Mouse (Mus musculus) embryonic facial prominence, embryonic 11.5 days (tissue): Measurements from ENCODE around the gene Madcam1. TPM values are rescaled to one million over a fixed set of nuclear protein-coding genes. Genes with fewer than 3 reads are reported as not detected.

Experiments
- ATAC-seq: fragments of 200-750 bp; cut with Nextera tagmentation; replicated peaks from 2 replicates; pipeline ENCODE4 v1.8.0; 2017; ENCODE audit warnings: low read depth; ENCODE audit not compliant: insufficient number of reproducible peaks, low FRiP score, low TSS enrichment
- DNase-seq: peaks from one replicate; pipeline ENCODE4 v3.0.0-alpha.2; 2015; ENCODE audit warnings: low spot score
- H3K27ac ChIP-seq: fragments of 300-500 bp; sonication (generic); replicated peaks from 2 replicates; pipeline ENCODE4 v1.5.1; 2014; ENCODE audit warnings: mild to moderate bottlenecking, low read depth, low read length, control low read depth
- H3K27me3 ChIP-seq: fragments of 300-500 bp; sonication (generic); 2 replicates; pipeline ENCODE4 v1.6.1; 2014; ENCODE audit warnings: mild to moderate bottlenecking, low read length, moderate library complexity, mixed read lengths; ENCODE audit not compliant: control insufficient read depth, insufficient read depth
- H3K36me3 ChIP-seq: fragments of 300-500 bp; sonication (generic); replicated peaks from 2 replicates; pipeline ENCODE4 v1.6.1; 2014; ENCODE audit warnings: low read depth, mild to moderate bottlenecking, low read length, moderate library complexity, mixed read lengths; ENCODE audit not compliant: control insufficient read depth, insufficient read depth
- H3K4me1 ChIP-seq: fragments of 300-500 bp; sonication (generic); 2 replicates; pipeline ENCODE4 v1.6.1; 2014; ENCODE audit warnings: low read length, mixed read lengths; ENCODE audit not compliant: control insufficient read depth, insufficient read depth
- H3K4me2 ChIP-seq: fragments of 300-500 bp; sonication (generic); 2 replicates; pipeline ENCODE4 v1.6.1; 2014; ENCODE audit warnings: low read depth, mild to moderate bottlenecking, control low read depth, low read length, moderate library complexity
- H3K4me3 ChIP-seq: fragments of 300-500 bp; sonication (generic); 2 replicates; pipeline ENCODE4 v1.5.1; 2014; ENCODE audit warnings: low read depth, low read length, control low read depth
- H3K9ac ChIP-seq: fragments of 300-500 bp; sonication (generic); replicated peaks from 2 replicates; pipeline ENCODE4 v1.6.1; 2014; ENCODE audit warnings: mild to moderate bottlenecking, control low read depth, low read length
- H3K9me3 ChIP-seq: fragments of 300-500 bp; sonication (generic); replicated peaks from 2 replicates; pipeline ENCODE4 v1.6.1; 2016; ENCODE audit warnings: mild to moderate bottlenecking, low read length, inconsistent platforms, mixed read lengths; ENCODE audit not compliant: control insufficient read depth
- WGBS: fragments of 180-500 bp; shearing (Covaris S2); extraction: QIAGEN DNeasy Blood & Tissue Kit; methylation state at CpG from one replicate; pipeline ENCODE4 v1.1.7; 2014; 5-methylcytosine and 5-hydroxymethylcytosine counted together
- polyA plus RNA-seq: library from polyadenylated mRNA; unstranded; fragments of >200 nt; fragmentation: Nextera tagmentation; extraction: Ambion mirVana; gene quantifications from 2 replicates; pipeline ENCODE4 v1.2.1, GENCODE M21; 2014

Gene Madcam1
- polyA plus RNA-seq, 1 experiment from 2014 or later = 3.9 TPM

DNA sequence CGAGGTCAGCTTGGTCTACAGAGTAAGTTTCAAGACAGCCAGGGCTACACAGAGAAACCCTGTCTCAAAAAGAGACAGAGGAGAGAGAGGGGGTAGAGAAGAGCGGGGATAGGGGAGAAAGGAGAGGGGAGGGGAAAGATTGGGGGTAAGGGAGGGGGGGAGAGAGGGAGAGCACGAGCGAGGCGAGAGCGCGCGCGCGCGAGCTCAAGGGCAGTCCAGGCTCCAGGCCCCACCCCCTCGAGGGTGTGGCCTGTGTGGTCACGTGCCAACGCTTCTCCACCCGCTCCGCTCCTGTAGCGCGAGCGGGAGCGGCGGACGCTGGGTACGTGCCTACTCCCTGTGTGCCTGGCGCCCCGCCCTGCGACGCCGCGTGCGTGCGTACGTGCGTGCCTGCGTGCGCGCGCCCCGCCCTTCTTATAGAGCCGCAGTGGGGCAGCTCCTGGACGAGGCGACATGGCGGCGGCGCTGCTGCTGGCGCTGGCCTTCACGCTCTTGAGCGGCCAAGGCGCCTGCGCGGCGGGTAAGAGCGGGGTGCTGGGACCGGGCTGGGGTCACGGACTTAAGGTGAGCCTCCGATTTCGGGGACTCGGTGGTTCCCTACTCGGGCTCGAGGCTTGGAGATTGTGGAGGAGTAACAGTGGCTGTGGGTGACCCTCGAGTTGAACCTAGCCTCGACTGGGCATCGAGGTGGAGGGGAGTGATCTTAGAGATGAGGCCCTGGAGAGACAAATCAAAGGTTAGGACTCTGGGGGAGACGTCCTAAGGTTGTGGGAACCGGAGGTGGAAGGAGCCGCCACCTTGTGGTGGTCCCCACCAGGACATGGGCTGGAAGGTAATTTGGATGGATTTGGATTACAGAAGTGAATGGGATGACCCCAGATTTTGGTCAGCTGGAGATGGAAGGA is 40.0 kb downstream of the Madcam1 start, which contains the start of gene Bsg:
Gene Bsg, plus strand, starts transcription at position 427 of the 905 bp plus-strand sequence.
- H3K27ac ChIP-seq = no peak within 1 kb of the TSS
- H3K27me3 ChIP-seq = no peaks in the 10 kb centered on the region
- DNase-seq (peak; percentile 100), ATAC-seq (peak; percentile 94)
- peaks cover 13% of the 10 kb centered on the region for H3K4me1 ChIP-seq
- H3K4me2 ChIP-seq = peak within 1 kb of the TSS; percentile 93
- WGBS = under 1% methylated on average over 65 of the region's 65 CpGs
- peaks cover 5% of the 10 kb centered on the region for H3K36me3 ChIP-seq
- no peaks in the 10 kb centered on the region for H3K9me3 ChIP-seq
- H3K4me3 ChIP-seq = peak within 1 kb of the TSS; percentile 73
- peak within 1 kb of the TSS; percentile 87 for H3K9ac ChIP-seq

DNA sequence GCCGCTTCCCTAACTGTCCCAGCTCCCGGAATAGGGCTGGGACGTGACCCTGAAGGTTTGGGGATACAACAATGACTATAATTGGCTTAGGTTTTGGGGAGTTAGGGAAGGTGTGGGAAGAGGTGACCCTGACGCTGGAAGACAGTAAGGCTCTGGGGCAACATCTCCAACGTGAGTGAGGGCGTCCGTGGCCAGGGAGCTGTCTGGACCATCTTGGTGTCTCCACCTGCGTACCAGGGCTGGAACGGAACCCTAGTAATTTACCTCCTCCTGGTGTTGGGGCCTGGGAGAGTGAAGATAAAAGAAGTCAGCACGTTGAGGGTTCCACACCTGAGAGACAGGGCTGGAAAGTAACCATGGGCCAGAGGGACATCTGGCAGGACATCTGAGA is 40.6 kb downstream of the Madcam1 start:
- Histone ChIP-seq H3K27me3 (no peaks in the 10 kb centered on the region), H3K4me2 (peak overlapping the region; percentile 93), H3K27ac (no peak overlapping the region), H3K36me3 (peaks cover 8% of the 10 kb centered on the region), H3K9me3 (no peaks in the 10 kb centered on the region), H3K4me3 (peak overlapping the region; percentile 73), H3K9ac (peak overlapping the region; percentile 87), H3K4me1 (peaks cover 13% of the 10 kb centered on the region)
- ATAC-seq (no peak; the same call in 1 of the 2 replicates), DNase-seq (no peak)
- WGBS = 5% methylated on average over 10 of the region's 10 CpGs

DNA sequence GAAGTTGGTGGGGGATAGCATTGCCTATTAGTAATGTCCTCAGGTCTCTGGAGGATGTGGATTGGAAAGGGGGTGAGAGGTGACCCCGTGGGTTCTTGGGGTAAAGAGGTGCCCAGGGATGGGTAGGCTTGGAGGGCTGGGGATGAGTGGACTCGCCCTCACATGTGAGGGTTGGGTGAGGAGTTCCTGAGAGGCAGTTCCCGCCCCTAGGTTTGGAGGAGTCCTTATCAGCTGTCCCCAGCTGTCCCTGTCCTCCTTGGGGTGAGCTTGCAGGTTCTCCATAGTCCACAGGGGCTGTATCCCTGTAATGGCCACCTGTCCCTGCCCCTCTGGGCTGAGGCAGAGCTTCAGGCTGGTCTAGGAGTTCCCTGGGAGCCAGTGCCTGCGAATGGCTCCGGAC is 41.6 kb downstream of the Madcam1 start:
- peak overlapping the region; percentile 73; the same call in 1 of the 2 replicates for H3K4me3 ChIP-seq
- DNase-seq (no peak), ATAC-seq (no peak)
- H3K27me3 ChIP-seq = no peaks in the 10 kb centered on the region
- H3K36me3 ChIP-seq = peaks cover 8% of the 10 kb centered on the region
- peak overlapping the region; percentile 87 for H3K9ac ChIP-seq
- no peaks in the 10 kb centered on the region for H3K9me3 ChIP-seq
- peaks cover 13% of the 10 kb centered on the region for H3K4me1 ChIP-seq
- H3K27ac ChIP-seq = no peak overlapping the region
- WGBS = 82% methylated on average over 5 of the region's 5 CpGs
- peak overlapping the region; percentile 93 for H3K4me2 ChIP-seq

DNA sequence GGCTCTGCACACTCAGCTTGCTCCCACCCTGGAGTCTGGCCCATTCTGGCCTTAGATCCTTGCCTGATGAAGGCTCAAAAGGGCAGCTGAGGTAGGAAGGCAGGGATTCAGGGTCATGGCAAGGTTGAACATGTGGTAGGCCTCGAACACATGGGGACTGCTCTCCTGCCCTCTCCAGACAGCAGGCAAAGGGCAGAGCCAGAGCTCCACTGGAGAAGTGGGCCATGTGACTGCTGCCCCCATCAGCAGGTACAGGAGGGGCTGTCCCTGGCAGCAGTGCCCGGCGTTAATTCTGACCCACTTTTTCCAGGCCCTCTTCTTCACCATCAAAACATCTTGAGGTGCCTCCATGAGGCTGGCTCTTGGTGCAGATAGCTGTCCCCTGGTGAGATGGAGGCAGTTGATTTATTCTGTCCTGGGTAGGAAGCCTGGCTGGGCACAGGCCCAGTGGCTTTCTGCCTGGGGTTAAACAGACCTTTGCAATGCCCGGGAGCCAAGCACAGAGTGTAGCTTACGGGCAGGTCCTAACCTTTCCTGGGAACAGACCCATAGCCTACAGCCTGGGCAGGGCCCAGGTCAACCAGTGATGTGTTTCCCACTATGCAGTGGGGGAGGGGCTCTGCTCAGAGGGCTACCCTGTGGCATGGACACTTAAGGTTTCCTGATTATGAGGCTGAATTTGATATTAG is 42.2 kb downstream of the Madcam1 start:
- Histone ChIP-seq H3K27ac (no peak overlapping the region), H3K4me1 (peaks cover 13% of the 10 kb centered on the region)

DNA sequence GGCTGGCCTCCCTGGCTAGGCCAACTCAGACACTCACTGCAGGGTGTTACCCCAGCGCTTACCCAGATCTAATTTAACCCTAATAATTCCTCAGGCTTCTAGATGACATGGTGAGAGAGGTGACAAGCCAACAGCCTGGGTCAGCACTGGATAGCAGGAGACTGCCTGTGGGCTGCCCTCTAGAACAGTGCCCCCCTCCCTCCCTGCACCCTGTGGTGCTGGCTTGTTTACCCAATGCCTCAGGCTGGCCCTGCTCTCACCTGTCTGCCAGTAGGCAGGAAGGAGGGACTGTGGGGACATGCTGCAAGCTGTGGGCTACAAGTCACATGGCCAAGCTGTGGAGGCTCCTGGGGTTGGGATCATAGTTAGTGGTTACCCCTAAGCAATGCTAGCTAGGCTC is 42.8 kb downstream of the Madcam1 start:
- peaks cover 13% of the 10 kb centered on the region for H3K4me1 ChIP-seq
- WGBS = 83% methylated on average over 1 of the region's 1 CpGs

More for the DNA sequence above, 42.2 kb downstream of the Madcam1 start:
- 75% methylated on average over 5 of the region's 5 CpGs for WGBS
- Histone ChIP-seq H3K9me3 (no peaks in the 10 kb centered on the region), H3K27me3 (no peaks in the 10 kb centered on the region), H3K9ac (peak overlapping the region; percentile 87), H3K4me2 (peak overlapping the region; percentile 23; the same call in 1 of the 2 replicates), H3K4me3 (no peak overlapping the region), H3K36me3 (peaks cover 8% of the 10 kb centered on the region)
- ATAC-seq = no peak
- DNase-seq = no peak

DNA sequence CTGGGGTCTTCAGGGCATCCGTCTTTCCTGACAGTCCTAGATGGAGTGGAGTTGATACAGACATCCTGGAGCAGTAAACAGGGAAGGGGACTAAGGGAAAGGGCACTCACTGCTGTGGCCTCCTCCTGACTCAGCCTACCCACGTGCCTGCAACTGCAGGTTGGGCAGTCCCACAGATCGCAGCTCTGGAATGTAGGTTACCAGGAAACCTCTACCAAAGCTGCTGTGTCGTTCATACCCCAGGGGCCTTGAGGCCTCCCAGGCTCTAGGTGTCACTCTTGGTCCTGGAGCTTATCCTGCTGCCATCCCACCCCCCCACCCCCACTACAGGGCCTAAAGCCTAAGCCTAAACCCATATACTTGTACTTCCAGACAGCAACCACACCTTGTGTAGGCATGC is 43.4 kb downstream of the Madcam1 start:
- DNase-seq (no peak), ATAC-seq (no peak)
- Histone ChIP-seq H3K4me3 (no peak overlapping the region), H3K9ac (no peak overlapping the region), H3K36me3 (peaks cover 8% of the 10 kb centered on the region), H3K27ac (no peak overlapping the region), H3K27me3 (no peaks in the 10 kb centered on the region), H3K9me3 (no peaks in the 10 kb centered on the region), H3K4me1 (peaks cover 13% of the 10 kb centered on the region), H3K4me2 (no peak overlapping the region)
- WGBS = 66% methylated on average over 4 of the region's 4 CpGs

More for the DNA sequence above, 42.8 kb downstream of the Madcam1 start:
- no peak for ATAC-seq
- Histone ChIP-seq H3K4me2 (no peak overlapping the region), H3K9ac (no peak overlapping the region), H3K27me3 (no peaks in the 10 kb centered on the region), H3K9me3 (no peaks in the 10 kb centered on the region), H3K36me3 (peaks cover 8% of the 10 kb centered on the region), H3K4me3 (no peak overlapping the region), H3K27ac (no peak overlapping the region)
- DNase-seq = no peak

DNA sequence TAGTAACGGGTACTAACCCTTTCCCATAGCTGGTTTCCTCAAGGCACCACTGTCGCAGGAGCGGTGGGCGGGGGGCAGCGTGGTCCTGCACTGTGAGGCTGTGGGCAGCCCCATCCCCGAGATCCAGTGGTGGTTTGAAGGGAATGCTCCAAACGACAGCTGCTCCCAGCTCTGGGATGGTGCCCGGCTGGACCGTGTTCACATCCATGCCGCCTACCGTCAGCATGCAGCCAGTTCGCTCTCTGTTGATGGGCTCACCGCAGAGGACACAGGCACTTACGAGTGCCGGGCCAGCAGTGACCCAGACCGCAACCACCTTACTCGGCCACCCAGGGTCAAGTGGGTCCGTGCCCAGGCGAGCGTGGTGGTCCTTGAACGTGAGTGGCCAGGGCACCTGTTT is 44.3 kb downstream of the Madcam1 start:
- no peak overlapping the region for H3K27ac ChIP-seq
- H3K4me2 ChIP-seq = no peak overlapping the region
- H3K4me3 ChIP-seq = no peak overlapping the region
- no peaks in the 10 kb centered on the region for H3K27me3 ChIP-seq
- H3K4me1 ChIP-seq = peaks cover 13% of the 10 kb centered on the region
- H3K9me3 ChIP-seq = no peaks in the 10 kb centered on the region
- no peak for ATAC-seq
- H3K36me3 ChIP-seq = peaks cover 8% of the 10 kb centered on the region
- H3K9ac ChIP-seq = no peak overlapping the region
- WGBS = 94% methylated on average over 21 of the region's 21 CpGs
- DNase-seq = no peak

DNA sequence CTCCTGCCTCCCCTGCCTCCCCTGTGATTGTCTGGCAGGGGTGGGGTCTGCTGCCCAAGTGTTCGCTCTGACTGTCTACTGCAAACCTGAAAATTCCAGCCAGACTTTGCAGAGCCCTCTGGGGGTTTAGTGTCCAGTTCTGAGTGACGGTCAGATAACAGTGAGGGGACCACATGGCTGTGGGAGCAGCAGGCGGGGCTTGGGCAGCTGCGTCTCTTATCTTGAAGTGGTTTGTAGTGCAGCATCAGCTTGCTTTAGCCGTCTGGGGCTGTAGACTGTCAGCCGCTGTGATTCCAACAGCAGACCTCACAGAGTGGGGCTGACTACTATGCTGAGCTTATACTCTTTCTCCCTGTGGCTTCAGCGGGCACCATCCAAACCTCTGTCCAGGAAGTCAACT is 44.9 kb downstream of the Madcam1 start:
- Histone ChIP-seq H3K27me3 (no peaks in the 10 kb centered on the region), H3K4me3 (no peak overlapping the region), H3K36me3 (peaks cover 8% of the 10 kb centered on the region), H3K4me1 (peaks cover 13% of the 10 kb centered on the region), H3K9ac (no peak overlapping the region), H3K27ac (no peak overlapping the region), H3K9me3 (no peaks in the 10 kb centered on the region), H3K4me2 (no peak overlapping the region)
- no peak for ATAC-seq
- 78% methylated on average over 7 of the region's 7 CpGs for WGBS
- DNase-seq = no peak
